Mouse (Mus musculus) urinary bladder, adult 2 months (tissue): ENCODE measurements at regions not wholly inside any gene's neighbourhood (a gene's known extent, or its start where the extent isn't known, plus 50 kb on each side); places are given as distances from the start of the nearest gene placed in this dataset.

Source experiments
- DNase-seq: peaks from one replicate; pipeline ENCODE4 v3.0.0; 2022; ENCODE audit warnings: low spot score

- no peak for DNase-seq
Observed at GRCm38 (mm10) chr3:15200309-15200708, 131.8 kb downstream of the Gm9733 start.

DNA sequence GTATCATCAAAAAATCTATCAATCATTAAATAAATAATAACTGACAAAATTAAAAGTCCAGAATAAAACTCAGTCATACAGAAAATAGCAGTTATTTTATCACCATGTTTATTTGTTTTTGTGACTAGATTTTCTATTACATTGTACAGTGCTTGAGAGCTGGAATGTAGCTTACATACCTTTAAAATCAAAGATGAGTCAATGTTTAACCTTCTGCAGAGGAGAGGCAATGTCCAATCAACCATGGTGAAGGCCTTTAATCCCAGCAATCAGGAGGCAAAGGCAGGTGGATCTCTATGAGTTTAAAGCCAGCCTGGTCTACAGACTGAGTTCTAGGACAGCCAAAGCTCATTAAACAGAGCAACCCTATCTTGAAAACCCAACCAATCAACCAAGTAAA is 131.1 kb downstream of the Gm9733 start:
- no peak for DNase-seq

DNA sequence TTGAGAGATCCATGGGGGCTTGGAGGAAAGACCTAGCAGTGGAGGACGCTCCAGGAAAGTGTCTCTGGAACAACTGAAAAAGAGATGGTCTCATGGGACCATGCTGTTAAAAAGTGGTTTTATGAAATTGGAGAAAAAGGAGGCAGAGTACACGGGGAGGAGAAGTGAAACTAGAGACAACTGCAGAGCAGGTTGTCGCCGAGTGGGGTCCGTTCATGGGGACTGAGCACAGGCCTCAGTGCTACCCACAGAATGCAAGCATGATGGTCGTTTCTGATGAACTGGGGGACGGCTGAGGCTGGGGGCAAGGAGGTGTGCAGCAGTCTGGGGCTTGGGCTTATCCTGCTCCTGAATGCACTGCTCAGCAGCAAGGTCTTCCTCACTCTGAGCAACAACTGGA is 129.3 kb downstream of the Gm9733 start:
- no peak for DNase-seq

GRCm38 (mm10) chr3:15205266-15206229 is 126.6 kb downstream of the Gm9733 start:
- no peak for DNase-seq

- no peak for DNase-seq
Observed at GRCm38 (mm10) chr3:15212357-15212756, 119.7 kb downstream of the Gm9733 start.

- no peak for DNase-seq
Observed at GRCm38 (mm10) chr3:15217591-15217990, 114.5 kb downstream of the Gm9733 start.

DNA sequence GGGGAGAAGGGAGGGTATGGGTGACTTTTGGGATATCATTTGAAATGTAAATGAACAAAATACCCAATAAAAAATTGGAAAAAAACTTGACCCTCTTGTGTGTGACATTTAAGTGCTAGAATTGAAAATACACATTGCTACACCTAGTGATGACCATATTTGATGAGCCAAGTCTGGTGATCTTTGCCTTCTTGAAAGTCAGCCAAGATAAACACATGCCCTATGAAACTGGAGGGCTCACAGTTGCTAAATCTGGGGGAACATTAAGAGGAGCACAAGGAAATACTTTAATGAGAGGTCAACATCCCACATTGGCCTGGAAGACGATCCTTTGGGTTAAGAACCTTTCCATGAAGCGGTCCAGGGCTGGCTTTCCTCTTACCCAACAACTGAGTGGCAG is 112.8 kb downstream of the Gm9733 start:
- no peak for DNase-seq

GRCm38 (mm10) chr3:15223266-15223665 is 108.8 kb downstream of the Gm9733 start:
- no peak for DNase-seq

DNA sequence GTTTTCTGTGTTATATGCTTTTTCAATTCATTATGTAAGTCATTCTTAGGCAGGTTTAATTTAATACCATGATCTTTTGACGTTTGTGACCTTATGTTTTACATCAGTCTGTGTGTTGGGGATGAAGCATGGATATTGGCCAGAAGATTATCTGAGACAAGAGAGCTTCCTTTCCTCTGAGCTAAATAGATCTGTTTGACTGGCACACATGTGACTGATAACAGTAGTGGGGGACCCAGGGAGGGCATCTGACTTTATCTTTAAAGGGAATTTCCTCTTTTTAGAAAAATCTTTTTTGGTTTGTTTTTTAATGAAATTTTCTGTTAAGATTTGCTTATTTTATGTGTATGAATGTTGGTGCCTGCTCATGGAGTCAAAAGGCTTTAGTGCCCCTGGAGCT is 107.7 kb downstream of the Gm9733 start:
- no peak for DNase-seq

DNA sequence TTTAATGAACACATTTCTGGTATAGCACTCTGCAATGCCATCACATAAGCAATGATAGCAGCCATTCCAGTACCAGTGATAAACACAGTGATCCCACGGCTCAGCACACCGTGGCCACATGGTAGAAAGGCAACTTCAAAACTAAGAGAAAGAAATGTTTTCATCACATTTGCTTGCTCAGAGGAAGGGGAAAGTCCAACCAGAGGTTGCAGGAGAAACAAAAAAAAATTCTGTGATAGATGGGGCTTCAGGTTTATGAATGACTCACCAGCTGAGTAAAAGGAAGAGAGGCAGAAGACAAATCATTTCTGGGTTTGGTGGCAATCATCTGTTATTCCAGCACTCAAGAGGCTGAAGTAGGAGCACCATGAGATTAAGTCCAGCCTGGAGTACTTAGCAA is 103.5 kb downstream of the Gm9733 start:
- no peak for DNase-seq

GRCm38 (mm10) chr3:15230204-15230603 is 101.9 kb downstream of the Gm9733 start:
- DNase-seq, result no peak

- DNase-seq, result no peak
Observed at GRCm38 (mm10) chr3:15231433-15231832, 100.7 kb downstream of the Gm9733 start.

- DNase-seq, result no peak
Observed at GRCm38 (mm10) chr3:15237817-15238432, 94.2 kb downstream of the Gm9733 start.

GRCm38 (mm10) chr3:15242388-15242787 is 89.7 kb downstream of the Gm9733 start:
- no peak for DNase-seq

DNA sequence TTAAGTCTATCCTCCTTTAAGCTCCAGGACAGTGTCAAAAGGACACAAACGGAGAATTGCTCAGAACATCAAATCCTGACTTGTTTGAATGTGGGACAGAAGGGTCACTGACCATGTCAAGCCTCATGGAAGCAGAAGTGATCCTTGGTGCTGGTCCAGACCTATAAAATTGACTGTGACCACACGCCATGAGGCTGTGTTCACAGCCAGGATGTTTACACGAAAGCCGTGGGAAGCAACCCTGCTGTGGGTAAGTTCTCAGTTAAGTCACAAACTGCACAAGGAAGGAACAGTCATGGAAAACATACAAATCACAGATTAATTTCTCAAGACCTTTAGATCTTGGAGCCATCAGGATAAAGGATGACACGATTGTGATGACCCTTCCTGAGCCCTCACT is 88.5 kb downstream of the Gm9733 start:
- no peak for DNase-seq

DNA sequence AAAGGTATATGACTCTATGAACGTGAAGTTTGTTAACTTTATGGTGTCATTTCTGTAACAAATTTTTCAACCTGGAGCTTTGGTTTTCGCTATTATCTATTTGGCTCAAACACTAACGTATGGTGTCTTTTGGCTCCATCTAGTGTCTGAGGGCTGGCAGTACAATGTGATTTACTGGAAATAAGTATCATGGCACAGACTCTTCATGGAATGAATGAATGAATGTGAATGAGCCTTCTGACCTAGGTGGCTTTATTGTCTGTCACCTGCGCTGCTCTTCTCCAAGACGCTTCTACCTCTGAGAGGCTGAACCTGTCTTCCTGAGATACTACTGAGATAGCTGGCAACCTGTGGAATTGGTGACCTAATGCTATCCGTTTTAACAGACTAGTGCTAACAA is 87.1 kb downstream of the Gm9733 start:
- no peak for DNase-seq
